Mouse (Mus musculus): ENCODE results near the gene Atp6v1d. TPM values are rescaled to one million over a fixed set of nuclear protein-coding genes. Genes with fewer than 3 reads are reported as not detected.

The Atp6v1d gene
- 100 to 1,000 TPM; 240 to 257 TPM for polyA plus RNA-seq (2017; shearing (Covaris generic))

DNA sequence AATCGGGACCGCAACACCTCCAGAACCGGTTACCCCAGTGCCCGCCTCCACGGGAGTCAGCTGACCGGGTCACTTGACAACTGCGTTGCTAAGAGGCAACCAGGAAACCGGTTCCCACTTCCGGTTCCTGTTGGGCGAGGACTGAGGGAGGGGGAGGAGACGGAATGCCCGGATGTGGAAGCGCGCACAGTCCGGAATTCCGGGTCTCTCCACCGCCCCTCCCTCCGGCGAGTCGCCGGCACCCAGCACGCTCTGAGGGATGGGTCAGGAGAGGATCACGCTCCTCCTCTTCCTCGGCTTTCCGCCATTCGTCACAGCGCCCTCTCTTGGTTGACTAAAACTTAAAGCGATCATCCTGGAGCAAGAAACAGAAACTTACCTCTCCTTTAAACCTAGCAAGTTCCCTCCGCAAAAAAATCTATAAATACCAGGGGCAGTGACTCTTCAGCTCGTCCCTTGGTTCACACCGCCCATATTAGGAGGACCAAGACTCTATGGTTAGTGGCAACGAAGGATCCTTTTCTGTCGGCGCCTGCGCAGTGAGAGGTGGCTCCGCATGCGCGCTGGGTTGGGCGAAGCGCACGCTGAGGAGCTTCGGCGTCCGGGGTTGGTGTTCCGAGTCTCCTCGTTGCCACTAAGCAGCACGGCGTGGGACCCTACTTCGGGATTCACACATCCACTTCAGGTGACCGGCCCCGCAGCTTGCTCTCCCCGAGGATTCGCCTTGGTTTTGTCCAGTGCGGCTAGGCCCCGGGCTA is at the start of gene Atp6v1d, which contains the start of gene Eif2s1:
Gene Atp6v1d, minus strand, starts transcription at position 143 of the 758 bp plus-strand sequence.
Gene Eif2s1, plus strand, starts transcription at position 324 of the 758 bp plus-strand sequence.
- ATAC-seq: peak; percentile 90

DNA sequence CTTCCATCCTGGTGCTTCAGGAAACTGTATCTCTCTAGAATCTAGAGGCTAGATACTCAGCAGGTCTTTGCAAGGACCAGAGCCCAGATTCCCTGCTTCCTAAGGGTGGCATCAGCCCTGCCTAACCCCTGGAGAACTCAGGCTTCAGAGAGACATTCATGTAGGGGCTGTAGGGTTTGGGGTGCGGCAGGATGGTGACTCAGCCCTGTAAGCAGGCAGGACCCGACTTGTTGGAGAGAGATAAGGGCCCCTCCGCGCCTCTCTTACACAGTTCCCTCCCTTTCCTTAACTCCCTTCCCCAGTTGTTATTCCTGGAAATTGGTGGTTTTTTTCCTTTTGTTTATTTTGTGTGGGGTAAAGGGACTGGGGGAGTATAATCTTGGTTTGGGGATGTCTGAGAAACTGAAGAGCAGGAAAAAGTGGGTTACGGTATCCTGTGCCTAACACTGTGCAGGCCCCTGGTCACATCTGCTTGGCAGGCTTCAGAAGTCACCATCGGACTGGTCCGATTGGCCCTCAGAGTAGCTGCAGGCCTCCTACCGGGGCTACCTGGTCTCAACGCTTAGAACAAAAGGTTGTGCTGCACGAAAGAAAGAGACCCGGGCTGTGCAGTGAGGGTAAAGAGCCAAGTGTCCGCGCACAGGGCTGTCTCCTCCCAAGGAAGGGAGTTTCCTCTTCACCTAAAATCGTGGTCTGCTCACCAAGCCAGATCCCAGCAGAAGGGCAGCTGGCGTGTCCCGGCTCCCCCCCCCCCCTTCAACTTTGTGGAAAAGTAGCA is 49.4 kb upstream of the Atp6v1d start:
- no peak for ATAC-seq

DNA sequence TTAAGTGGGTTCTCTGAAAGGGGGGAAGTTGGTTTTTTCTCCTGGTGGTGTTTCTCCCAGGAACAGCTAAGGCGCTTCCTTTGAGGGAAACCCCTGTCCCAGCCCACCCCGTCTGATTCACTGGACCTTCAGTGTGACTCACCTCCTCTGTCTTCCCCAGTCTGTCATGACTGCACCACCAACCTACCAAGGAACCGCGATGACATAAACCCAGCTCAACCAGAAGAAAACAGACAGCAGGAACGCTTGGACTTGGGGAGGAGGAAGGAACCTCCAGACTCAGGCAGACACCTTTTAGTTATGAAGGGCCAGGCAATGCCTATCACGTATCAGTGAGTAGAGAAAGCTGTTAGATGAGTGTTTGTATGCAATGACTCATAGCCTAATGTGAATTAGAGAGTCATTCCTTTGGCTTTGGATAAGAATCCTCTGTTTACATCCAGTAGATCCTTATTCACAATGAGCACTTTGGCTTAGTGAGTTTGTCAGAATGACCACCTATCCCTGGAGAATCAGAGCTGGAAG is 46.7 kb upstream of the Atp6v1d start:
- no peak for ATAC-seq

- peak; percentile 45 for ATAC-seq
These were observed 45.3 kb upstream of the Atp6v1d start, which contains the start of gene Plek2 for GRCm38 (mm10) chr12:78906707-78907162. Gene Plek2, minus strand, starts transcription at chr12:78906964.

DNA sequence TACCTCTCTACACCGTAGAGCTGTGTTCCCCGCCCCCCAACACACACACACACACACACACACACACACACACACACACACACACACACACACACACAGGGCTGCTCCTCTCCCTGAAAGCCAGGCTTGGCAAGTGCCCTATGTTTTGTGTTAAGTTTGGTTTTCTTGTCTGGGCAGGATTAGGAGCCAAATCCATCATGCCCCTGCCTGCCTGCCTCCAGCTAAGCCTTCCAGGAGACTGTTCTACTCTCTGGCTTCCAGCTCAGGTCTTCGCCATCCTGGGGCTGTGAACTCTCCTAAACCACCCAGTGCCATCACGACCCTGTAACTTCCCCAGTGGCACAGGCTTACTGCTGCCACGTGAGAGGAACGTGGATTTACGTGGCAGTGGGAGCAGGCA is 43.1 kb upstream of the Atp6v1d start:
- no peak for ATAC-seq

GRCm38 (mm10) chr12:78903313-78903712 is 41.9 kb upstream of the Atp6v1d start:
- ATAC-seq: no peak

GRCm38 (mm10) chr12:78901467-78901866 is 40.0 kb upstream of the Atp6v1d start:
- no peak for ATAC-seq

DNA sequence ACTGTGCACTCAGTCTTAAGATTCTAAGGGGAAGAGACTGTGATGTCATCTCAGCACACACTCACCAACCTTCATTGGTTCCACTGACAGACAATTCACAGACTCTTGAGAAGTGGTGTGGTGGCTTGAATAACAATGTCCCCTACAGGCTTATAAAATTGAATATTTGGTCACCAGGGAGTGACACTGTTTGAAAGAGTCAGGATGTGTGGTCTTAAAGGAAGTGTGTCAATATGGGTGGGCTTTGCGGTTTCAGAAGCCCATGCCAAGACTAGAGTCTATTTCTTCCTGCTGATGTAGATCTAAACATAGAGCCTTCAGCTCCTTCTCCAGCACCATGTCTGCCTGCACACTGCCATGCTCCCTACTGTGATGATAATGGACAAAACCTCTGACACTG is 36.4 kb upstream of the Atp6v1d start:
- ATAC-seq: no peak

DNA sequence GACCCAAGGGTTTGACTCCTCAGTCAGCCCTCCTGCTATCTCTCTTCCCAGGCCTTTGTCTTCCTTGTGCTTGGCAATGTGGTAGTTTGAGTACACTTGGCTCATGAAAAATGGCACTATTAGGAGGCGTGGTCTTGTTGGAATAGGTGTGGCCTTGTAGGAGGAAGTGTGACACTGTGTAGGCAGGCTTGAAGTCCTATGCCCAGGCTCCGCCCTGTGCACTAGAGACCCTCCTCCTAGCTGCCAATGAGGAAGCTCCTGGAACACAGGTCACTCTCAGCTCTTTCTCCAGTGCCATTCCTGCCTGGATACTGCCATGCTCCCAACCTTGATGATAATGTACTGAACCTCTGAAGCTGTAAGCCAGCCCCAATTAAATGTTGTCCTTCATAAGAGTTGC is 29.7 kb upstream of the Atp6v1d start:
- no peak for ATAC-seq

- ATAC-seq: no peak
These were observed 28.6 kb upstream of the Atp6v1d start for GRCm38 (mm10) chr12:78890062-78890461.

- ATAC-seq: no peak
These were observed 13.1 kb upstream of the Atp6v1d start for GRCm38 (mm10) chr12:78874581-78874980.

GRCm38 (mm10) chr12:78868115-78868514 is 6.7 kb upstream of the Atp6v1d start:
- ATAC-seq: no peak

DNA sequence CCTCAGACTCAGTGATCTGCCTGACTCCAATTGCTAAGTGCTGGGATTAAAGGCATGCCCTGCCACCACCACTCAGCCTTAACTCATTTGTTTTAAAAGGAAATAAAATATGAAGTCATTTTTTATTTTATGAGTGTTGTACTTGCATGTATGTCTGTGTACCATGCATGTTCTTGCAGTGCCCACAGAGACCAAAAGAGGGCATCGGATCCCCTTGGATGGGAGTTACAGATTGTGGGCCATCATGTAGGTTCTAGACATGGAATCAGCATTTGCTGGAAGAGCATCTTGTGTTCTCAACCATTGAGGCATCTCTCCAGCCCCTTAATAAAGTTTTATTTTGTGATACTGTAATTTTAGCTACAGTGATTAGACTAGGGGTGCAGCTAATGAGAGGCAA is 4.0 kb upstream of the Atp6v1d start:
- ATAC-seq: no peak

- peak; percentile 7 for ATAC-seq
These were observed 854 bp upstream of the Atp6v1d start for GRCm38 (mm10) chr12:78862254-78862730.

GRCm38 (mm10) chr12:78860921-78861495 is 430 bp downstream of the Atp6v1d start:
- peak; percentile 10 for ATAC-seq

- no peak for ATAC-seq
These were observed 13.2 kb downstream of the Atp6v1d start for GRCm38 (mm10) chr12:78848246-78848645.

DNA sequence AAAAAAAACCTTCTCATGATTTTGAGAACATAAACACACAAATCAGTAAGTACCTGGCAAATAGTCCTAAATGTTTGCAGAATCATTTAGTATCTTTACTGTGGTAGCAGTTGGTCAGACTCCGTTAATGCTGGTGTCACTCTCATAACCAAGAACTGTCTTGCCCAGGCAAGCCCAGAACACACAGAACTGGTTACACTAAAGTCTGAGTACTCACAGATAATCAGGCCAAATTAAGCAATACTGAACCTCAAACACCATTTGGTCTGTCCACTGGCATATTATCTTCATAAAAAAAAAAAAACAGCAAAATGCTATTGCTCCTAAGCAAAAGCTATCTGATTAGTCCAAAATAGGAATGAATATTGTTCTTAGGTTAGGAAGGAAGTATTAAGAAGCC is 19.0 kb downstream of the Atp6v1d start:
- ATAC-seq: no peak

- ATAC-seq: no peak
These were observed 21.5 kb downstream of the Atp6v1d start for GRCm38 (mm10) chr12:78839906-78840305.

GRCm38 (mm10) chr12:78834496-78834895 is 26.9 kb downstream of the Atp6v1d start:
- ATAC-seq: no peak

DNA sequence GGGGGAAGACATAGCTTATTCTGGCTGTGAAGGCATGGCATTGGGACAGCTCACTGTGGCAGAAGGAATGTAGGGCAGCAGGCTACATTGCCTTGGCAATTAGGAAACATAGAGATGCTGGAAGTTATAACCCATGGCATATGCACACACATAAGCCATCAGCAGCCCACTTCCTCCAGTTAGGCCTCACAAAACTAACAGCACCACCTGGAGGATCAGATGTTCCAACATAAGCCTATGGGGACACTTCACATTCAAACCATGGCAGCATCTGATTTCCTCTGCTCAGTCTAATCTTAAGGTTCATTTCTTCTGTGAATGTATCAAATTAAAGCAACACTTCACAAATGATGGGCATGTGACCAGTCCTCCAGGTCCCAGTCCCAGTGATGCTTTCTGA is 47.0 kb downstream of the Atp6v1d start:
- ATAC-seq: no peak

DNA sequence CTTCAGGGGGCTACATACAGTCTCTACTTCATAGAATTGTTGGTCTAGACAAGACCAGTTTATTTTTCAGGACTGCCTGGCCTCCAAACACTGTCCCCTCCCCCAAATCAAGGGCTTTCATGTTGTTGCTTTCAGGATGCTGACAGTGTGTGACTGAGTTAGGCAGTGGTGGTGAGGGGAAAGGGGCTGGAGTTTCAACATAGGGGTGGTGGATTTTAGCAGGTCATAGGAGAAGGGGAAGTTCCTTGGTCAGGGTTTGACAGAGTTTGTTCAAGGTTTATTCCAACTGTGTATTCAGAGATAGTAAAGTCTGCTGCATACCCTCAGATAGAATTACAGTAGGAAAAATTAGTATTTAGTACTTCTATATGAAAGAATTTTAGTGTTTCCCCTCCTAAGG is 59.6 kb downstream of the Atp6v1d start:
- ATAC-seq: no peak

DNA sequence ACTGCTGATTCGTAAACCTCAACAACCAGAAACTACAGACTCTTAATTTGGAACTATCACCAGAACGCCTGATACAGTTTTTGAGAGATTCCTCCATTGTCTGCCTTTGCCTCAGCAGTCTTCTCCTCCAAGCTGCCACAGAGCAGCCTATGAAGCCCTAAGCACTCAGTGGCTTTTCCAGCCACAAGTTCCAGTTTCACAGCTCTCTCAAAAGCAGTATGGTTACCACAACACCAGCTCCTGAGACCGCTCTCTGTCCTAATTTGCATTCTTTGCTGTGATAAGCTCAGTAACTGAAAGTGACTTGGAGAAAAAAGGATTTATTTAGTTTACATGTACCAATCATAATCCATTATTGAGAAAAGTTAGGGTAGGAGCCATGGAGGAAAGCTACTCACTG is 61.4 kb downstream of the Atp6v1d start:
- no peak for ATAC-seq

- ATAC-seq: no peak
These were observed 67.2 kb downstream of the Atp6v1d start for GRCm38 (mm10) chr12:78794236-78794635.
